Mouse (Mus musculus): Measurements from ENCODE around the gene Slain1. TPM values are rescaled to one million over a fixed set of nuclear protein-coding genes. Genes with fewer than 3 reads are reported as not detected.

The Slain1 gene
- polyA plus RNA-seq, 1 experiment from 2014 or later = 0.28 TPM

DNA sequence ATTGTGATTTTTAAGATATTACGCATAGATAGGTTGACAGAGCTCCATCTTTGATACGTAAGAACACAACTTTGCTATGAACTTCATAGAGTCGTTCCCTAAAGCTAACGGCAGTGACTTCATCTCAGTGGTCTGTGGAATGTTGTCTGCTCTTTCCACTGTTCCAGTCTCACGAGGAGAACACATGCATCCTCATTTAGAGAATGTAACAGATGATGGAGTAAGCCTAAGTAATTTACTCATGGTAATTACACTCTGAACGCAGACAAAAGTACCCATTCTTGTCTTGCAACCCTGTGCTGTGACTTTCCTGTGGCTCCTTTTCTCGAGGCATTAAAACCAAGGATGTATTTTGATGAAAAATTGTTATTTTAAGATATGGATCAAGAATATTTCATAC is 104.0 kb downstream of the Slain1 start:
- Histone ChIP-seq H3K4me3 (ENCODE audit: low read depth, low read length) (no peak overlapping the region), H3K4me2 (ENCODE audit: low read depth, low read length) (no peak overlapping the region), H3K9ac (replicated peaks) (no peak overlapping the region), H3K4me1 (ENCODE audit: insufficient read depth) (no peaks in the 10 kb centered on the region), H3K27ac (ENCODE audit: low read depth) (no peak overlapping the region), H3K27me3 (ENCODE audit: insufficient read depth, low read length) (no peaks in the 10 kb centered on the region), H3K36me3 (replicated peaks; ENCODE audit: insufficient read depth, low read length) (no peaks in the 10 kb centered on the region), H3K9me3 (ENCODE audit: low read length) (no peaks in the 10 kb centered on the region)
- WGBS (ENCODE audit: insufficient replicate concordance) = 75% methylated on average over 7 of the region's 7 CpGs
- ATAC-seq (no peak), DNase-seq (no peak)
- TF ChIP-seq CTCF (IDR thresholded peaks at IDR 0.05; ENCODE audit: low read depth) (no peak), EP300 (IDR thresholded peaks at IDR 0.05; ENCODE audit: low read depth) (no peak)

DNA sequence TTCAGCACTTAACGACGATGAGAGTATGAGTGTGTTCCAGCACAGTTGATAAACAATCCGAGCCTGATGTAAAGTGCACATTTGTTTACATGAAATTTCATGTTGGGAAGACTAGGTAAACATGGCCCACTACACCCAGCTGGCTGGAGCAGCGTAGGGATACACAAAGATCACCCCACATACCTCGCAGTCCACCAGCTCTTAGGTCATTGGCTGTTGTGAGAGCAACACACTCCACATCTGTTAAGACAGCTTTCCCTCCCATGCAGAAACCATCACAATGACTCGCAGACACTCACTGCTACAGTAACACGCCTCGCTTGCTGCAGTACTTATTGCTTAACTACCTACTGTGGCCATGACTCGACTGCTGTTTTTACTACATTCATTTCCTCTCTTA is 104.4 kb downstream of the Slain1 start:
- Histone ChIP-seq H3K9ac (replicated peaks) (no peak overlapping the region), H3K27me3 (ENCODE audit: insufficient read depth, low read length) (no peaks in the 10 kb centered on the region), H3K4me2 (ENCODE audit: low read depth, low read length) (no peak overlapping the region), H3K4me1 (ENCODE audit: insufficient read depth) (no peaks in the 10 kb centered on the region), H3K9me3 (ENCODE audit: low read length) (no peaks in the 10 kb centered on the region), H3K4me3 (ENCODE audit: low read depth, low read length) (no peak overlapping the region), H3K27ac (ENCODE audit: low read depth) (no peak overlapping the region), H3K36me3 (replicated peaks; ENCODE audit: insufficient read depth, low read length) (no peaks in the 10 kb centered on the region)
- TF ChIP-seq CTCF (IDR thresholded peaks at IDR 0.05; ENCODE audit: low read depth) = no peak
- TF ChIP-seq EP300 (IDR thresholded peaks at IDR 0.05; ENCODE audit: low read depth) = no peak
- WGBS (ENCODE audit: insufficient replicate concordance) = 75% methylated on average over 9 of the region's 9 CpGs
- no peak for DNase-seq
- no peak for ATAC-seq

Small RNA genes lying within 50 kb of the gene (microRNA-seq; reads per million reads assigned to microRNA genes)
- gene Gm22877 = not detected

Other genes with a start within 250 kb of the Slain1 start
- gene Scel, start 136.9 kb upstream of the Slain1 start, polyA plus RNA-seq (2015; fragmentation: Nextera tagmentation; extraction: Ambion mirVana) = 0.07 TPM in 1 of 2 replicates, not detected in the other
- 7.9 and 10.0 TPM in 2 replicates for gene Ednrb, start 194.2 kb downstream of the Slain1 start, polyA plus RNA-seq (2015; fragmentation: Nextera tagmentation; extraction: Ambion mirVana)